Mouse (Mus musculus) embryonic fibroblast, embryonic 13.5 days (primary cell): Measurements from ENCODE around the gene Atf6.

ENCODE experiments used
- CTCF ChIP-seq: IDR thresholded peaks from 2 replicates; pipeline ENCODE4 v1.5.1; 2011; ENCODE audit warnings: mild to moderate bottlenecking, control low read depth, low read length, moderate library complexity, borderline replicate concordance; ENCODE audit not compliant: insufficient read depth
- POLR2A ChIP-seq: IDR thresholded peaks from 2 replicates; pipeline ENCODE4 v1.6.1; 2011; ENCODE audit warnings: low read depth, mild to moderate bottlenecking, control low read depth, low read length, moderate library complexity

DNA sequence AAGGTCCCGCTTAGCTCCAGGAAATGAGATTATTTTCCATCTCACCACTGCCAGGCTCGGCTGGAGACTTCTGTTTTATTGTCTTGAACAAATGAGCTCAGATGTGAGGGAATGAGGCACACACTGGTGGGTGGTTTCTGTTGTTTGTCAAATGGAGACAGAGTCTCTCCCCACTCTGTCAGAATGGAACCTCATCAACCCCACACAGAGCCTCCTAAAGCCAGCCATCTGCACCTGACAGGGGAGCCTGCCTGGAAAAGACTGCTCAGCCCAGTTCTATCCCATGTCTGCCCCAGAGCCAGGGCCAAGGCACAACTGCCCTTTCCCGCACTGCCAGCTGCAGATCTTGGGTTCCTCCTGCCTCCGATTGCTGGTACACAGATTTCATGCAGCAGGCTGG is 188.7 kb downstream of the Atf6 start:
- TF ChIP-seq CTCF, result no peak
- TF ChIP-seq POLR2A, result no peak
